ENCODE assay signal across 8 mouse cellular contexts in the genomic region with DNA sequence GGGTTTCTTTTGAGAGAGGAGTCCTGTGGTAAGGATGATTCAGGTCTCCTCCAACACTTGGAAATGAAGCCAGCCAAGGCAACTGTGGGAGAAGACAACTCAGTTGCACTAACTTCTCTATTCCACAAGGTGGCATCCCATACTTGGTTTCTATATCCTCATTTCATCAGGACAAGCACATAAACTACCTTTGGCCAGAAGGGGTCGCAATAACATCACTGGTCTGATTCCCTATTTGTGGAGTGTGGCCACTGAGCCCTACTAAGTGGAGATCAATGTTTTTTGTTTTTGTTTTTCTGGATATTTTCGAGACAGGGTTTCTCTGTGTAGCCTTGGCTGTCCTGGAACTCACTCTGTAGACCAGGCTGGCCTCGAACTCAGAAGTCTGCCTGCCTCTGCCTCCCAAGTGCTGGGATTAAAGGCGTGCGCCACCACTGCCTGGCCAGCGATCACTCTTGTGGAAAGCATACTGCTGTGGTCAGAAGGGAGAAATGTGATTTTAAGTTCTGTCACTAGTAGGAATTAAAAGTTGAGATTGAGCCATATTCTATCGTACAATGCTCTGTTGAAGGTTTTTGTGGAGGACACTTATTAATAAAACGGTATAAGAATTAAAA.
DNase-seq lines count a peak whose midpoint lies in the region; ATAC-seq and TF ChIP-seq lines count a peak whose summit lies in the region.
"Not testable (repeated sequence)": the region's sequence is repeated elsewhere in the genome, so short reads cannot be mapped to it uniquely, and the experiment has no call there.

No protein-coding gene starts in this region.

- not testable (repeated sequence) for H3K4me1 ChIP-seq in embryonic facial prominence, embryonic 11.5 days (ENCODE audit: control insufficient read depth, insufficient read depth, low read length); kidney, adult 2 months (ENCODE audit: control insufficient read depth, insufficient read depth, low read length); midbrain, embryonic 10.5 days

- H3K4me2 ChIP-seq in embryonic facial prominence, embryonic 11.5 days (ENCODE audit: low read depth, low read length), result not testable (repeated sequence)

- H3K27me3 ChIP-seq in embryonic facial prominence, embryonic 11.5 days (ENCODE audit: control insufficient read depth, insufficient read depth, low read length); kidney, adult 2 months (replicated peaks; ENCODE audit: control insufficient read depth, insufficient read depth, low read length); midbrain, embryonic 10.5 days (ENCODE audit: low read depth, poor library complexity, severe bottlenecking): not testable (repeated sequence)

- H3K36me3 ChIP-seq in embryonic facial prominence, embryonic 11.5 days (replicated peaks; ENCODE audit: control insufficient read depth, insufficient read depth, low read depth, low read length); kidney, adult 2 months (ENCODE audit: control insufficient read depth, insufficient read depth, low read length); midbrain, embryonic 10.5 days: not testable (repeated sequence)

- intact Hi-C loops in left cerebral cortex, postnatal 36 days (cut with DNase I), result not testable (repeated sequence)

- TF ChIP-seq POLR2A in kidney, adult 2 months (IDR thresholded peaks at IDR 0.05; ENCODE audit: low read depth, low read length), result not testable (repeated sequence)

- H3K9me3 ChIP-seq in embryonic facial prominence, embryonic 11.5 days (replicated peaks; ENCODE audit: control insufficient read depth, low read length), result not testable (repeated sequence)
- H3K9me3 ChIP-seq in midbrain, embryonic 10.5 days (replicated peaks), result peaks cover 11% of the 10 kb centered on the region

- H3K9ac ChIP-seq in embryonic facial prominence, embryonic 11.5 days (replicated peaks; ENCODE audit: low read length), result not testable (repeated sequence)

- 65% methylated on average over 8 of the region's 8 CpGs for WGBS in embryonic facial prominence, embryonic 11.5 days
- WGBS in kidney, adult 2 months, result 68% methylated on average over 8 of the region's 8 CpGs
- 70% methylated on average over 8 of the region's 8 CpGs for WGBS in midbrain, embryonic 10.5 days

- peak; percentile 98 for DNase-seq in 416B (ENCODE audit: low read depth)
- peak; percentile 51 for DNase-seq in adrenal gland, adult 8-10 months
- DNase-seq in embryonic facial prominence, embryonic 11.5 days (ENCODE audit: low spot score), result peak; percentile 0
- peak; percentile 65 to 69 for DNase-seq in heart, adult 18-20 months
- DNase-seq in kidney, adult 2 months, result peak; percentile 81
- DNase-seq in left cerebral cortex, postnatal 36 days (ENCODE audit: low spot score in 2 of 2), result peak; percentile 10 to 15
- peak; percentile 11 for DNase-seq in midbrain, embryonic 10.5 days (ENCODE audit: low spot score)
- peak; percentile 49 to 74 for DNase-seq in spleen, postnatal 4 days (ENCODE audit: low spot score in 2 of 2)

- TF ChIP-seq CTCF in kidney, adult 2 months (conservative IDR thresholded peaks at IDR 0.05; ENCODE audit: insufficient read depth, insufficient read length, low read depth, low read length), result peak; percentile 26; the same call in 1 of the 2 replicates

- not testable (repeated sequence) for H3K27ac ChIP-seq in embryonic facial prominence, embryonic 11.5 days (replicated peaks; ENCODE audit: low read depth, low read length); kidney, adult 2 months (ENCODE audit: insufficient read depth, low read depth, low read length); midbrain, embryonic 10.5 days (replicated peaks)

- ATAC-seq in embryonic facial prominence, embryonic 11.5 days (replicated peaks; ENCODE audit: insufficient number of reproducible peaks, low FRiP score, low TSS enrichment, low read depth), result peak; percentile 71; the same call in 1 of the 2 replicates

- H3K4me3 ChIP-seq in embryonic facial prominence, embryonic 11.5 days (ENCODE audit: low read depth, low read length); kidney, adult 2 months (ENCODE audit: insufficient read depth, low read depth, low read length); midbrain, embryonic 10.5 days: not testable (repeated sequence)

Comparison
In these comparisons a context has a peak if more than half of its experiments do, and no peak if none do; other contexts are left out.
1. DNase-seq: peak in every context shown above with its lines; median percentile 98 in 416B; 81 in kidney, adult 2 months; 67 in heart, adult 18-20 months; 62 in spleen, postnatal 4 days; 51 in adrenal gland, adult 8-10 months; 12 in left cerebral cortex, postnatal 36 days; 11 in midbrain, embryonic 10.5 days; 0 in embryonic facial prominence, embryonic 11.5 days.